ENCODE assay signal across 8 mouse cellular contexts in genomic region chr15:12739277-12740247, GRCm38 (mm10). TPM values are rescaled to one million over a fixed set of nuclear protein-coding genes. Genes with fewer than 3 reads are reported as not detected.
DNase-seq lines count a peak whose midpoint lies in the region; ATAC-seq and TF ChIP-seq lines count a peak whose summit lies in the region.

Gene Pdzd2, minus strand, starts transcription at chr15:12739924.

- TF ChIP-seq CTCF in layer of hippocampus, adult 2 months (conservative IDR thresholded peaks at IDR 0.05), result peak; percentile 71
- TF ChIP-seq CTCF in thymus, adult 2 months (IDR thresholded peaks at IDR 0.05; ENCODE audit: borderline replicate concordance, control insufficient read depth, extremely low read depth, insufficient read depth, low read length, poor library complexity), result no peak

- H3K4me3 ChIP-seq in layer of hippocampus, adult 2 months, result peak within 1 kb of the TSS; percentile 70
- peak within 1 kb of the TSS; percentile 17 for H3K4me3 ChIP-seq in thymus, adult 2 months (ENCODE audit: control insufficient read depth, insufficient read depth, low read length)

- no peaks in the 10 kb centered on the region for H3K4me1 ChIP-seq in thymus, adult 2 months (replicated peaks; ENCODE audit: control insufficient read depth, insufficient read depth, low read length)

- TF ChIP-seq POLR2A in thymus, adult 2 months (IDR thresholded peaks at IDR 0.05; ENCODE audit: control insufficient read depth, extremely low read depth, insufficient read depth, low read length, poor library complexity), result no peak

- WGBS in thymus, adult 2 months, result 3% methylated on average over 81 of the region's 83 CpGs

- peak within 1 kb of the TSS; percentile 79 for H3K27ac ChIP-seq in layer of hippocampus, adult 2 months
- no peak within 1 kb of the TSS for H3K27ac ChIP-seq in thymus, adult 2 months (ENCODE audit: control insufficient read depth, insufficient read depth, low read length)

- peaks cover 6% of the 10 kb centered on the region for H3K27me3 ChIP-seq in thymus, adult 2 months (ENCODE audit: control insufficient read depth, insufficient read depth, low read length)

- no peaks in the 10 kb centered on the region for H3K36me3 ChIP-seq in thymus, adult 2 months (ENCODE audit: control insufficient read depth, insufficient read depth, low read length)

- DNase-seq in MN1 (ENCODE audit: low spot score), result peak; percentile 93
- peak; percentile 86 to 92 for DNase-seq in cerebellum, postnatal 10 days
- DNase-seq in frontal cortex, adult 2 months (ENCODE audit: extremely low spot score in 1 of 2, low spot score in 1 of 2), result peak; percentile 96 to 99
- DNase-seq in layer of hippocampus, adult 2 months (ENCODE audit: low spot score in 2 of 2), result peak; percentile 99
- peak; percentile 93 to 96 for DNase-seq in lung, adult 18-20 months
- peak; percentile 85 for DNase-seq in ovary, postnatal 10 days (ENCODE audit: low spot score)
- peak; percentile 22 for DNase-seq in thymus, adult 2 months

- ATAC-seq in hematopoietic stem cell, adult 5-6 weeks (replicated peaks in 1 of 2; ENCODE audit: insufficient read depth in 1 of 2, low FRiP score in 2 of 2, low TSS enrichment in 1 of 2, low read depth in 1 of 2, poor library complexity in 2 of 2, severe bottlenecking in 2 of 2), result peak; percentile 69 to 77

RNA-seq across cellular contexts. Expression of gene Pdzd2, which starts in this region (rescaled TPM):
- polyA plus RNA-seq in frontal cortex, adult 2 months (2012; rRNA removed), result 18.7 and 20.3 TPM in 2 replicates
- 0.15 and 2.2 TPM in 2 replicates for total RNA-seq in hematopoietic stem cell, adult 5-6 weeks (2017)
- total RNA-seq in layer of hippocampus, adult 2 months (2021), result 10 to 100 TPM; 63.9 to 67.7 TPM
- 3.1 and 4.2 TPM in 2 replicates for polyA plus RNA-seq in thymus, adult 2 months (2012; rRNA removed)

Comparison
In these comparisons a context has a peak if more than half of its experiments do, and no peak if none do; other contexts are left out.
1. RNA of gene Pdzd2 (total RNA-seq): 63.9 to 67.7 TPM in layer of hippocampus, adult 2 months; 0.15 to 2.2 TPM in hematopoietic stem cell, adult 5-6 weeks; every median in the first group is over 10 times any median in the second.
2. DNase-seq: peak in every context shown above with its lines; median percentile 99 in layer of hippocampus, adult 2 months; 98 in frontal cortex, adult 2 months; 94 in lung, adult 18-20 months; 93 in MN1; 89 in cerebellum, postnatal 10 days; 85 in ovary, postnatal 10 days; 22 in thymus, adult 2 months.